Mouse (Mus musculus) E14TG2a.4 (cell line): ENCODE results near the gene Vmn1r223.
A peak's percentile ranks its signal among the peaks of the same experiment; 100 is the strongest.

Experiments used
- H3K27me3 ChIP-seq: 2 replicates; pipeline ENCODE4 v1.6.1; 2014; ENCODE audit warnings: low read length, control low read depth; ENCODE audit not compliant: insufficient read depth
- H3K36me3 ChIP-seq: 2 replicates; pipeline ENCODE4 v1.6.1; 2014; ENCODE audit warnings: low read length, control low read depth; ENCODE audit not compliant: insufficient read depth
- H3K4me1 ChIP-seq: replicated peaks from 2 replicates; pipeline ENCODE4 v1.6.1; 2014; ENCODE audit warnings: low read depth, low read length, control low read depth
- H3K4me3 ChIP-seq: replicated peaks from 2 replicates; pipeline ENCODE4 v1.5.1; 2014; ENCODE audit warnings: mild to moderate bottlenecking, low read length
- H3K9me3 ChIP-seq: 2 replicates; pipeline ENCODE4 v1.6.1; 2014; ENCODE audit warnings: low read length, control low read depth
- CTCF ChIP-seq: conservative IDR thresholded peaks from 2 replicates; pipeline ENCODE4 v1.5.1; 2014; ENCODE audit warnings: low read length
- NANOG ChIP-seq: IDR thresholded peaks from 2 replicates; pipeline ENCODE4 v1.6.1; 2014; ENCODE audit warnings: borderline replicate concordance, low read length, mixed read lengths
- POU5F1 ChIP-seq: IDR thresholded peaks from 2 replicates; pipeline ENCODE4 v1.6.1; 2014; ENCODE audit warnings: low read length, borderline replicate concordance

The Vmn1r223 gene

GRCm38 (mm10) chr13:23299999-23300341, 53.0 kb downstream of the Vmn1r223 start:
- Histone ChIP-seq H3K4me3 (peak overlapping the region; percentile 93), H3K9me3 (no peaks in the 10 kb centered on the region), H3K27me3 (peaks cover 3% of the 10 kb centered on the region; the same call in 1 of the 2 replicates), H3K36me3 (no peaks in the 10 kb centered on the region), H3K4me1 (peaks cover 31% of the 10 kb centered on the region)
- TF ChIP-seq POU5F1: no peak
- no peak for TF ChIP-seq CTCF
- no peak for TF ChIP-seq NANOG
